Mouse (Mus musculus) granulocyte monocyte progenitor cell, adult 5-6 weeks (primary cell): ENCODE measurements around the gene Dnajc14. TPM values are rescaled to one million over a fixed set of nuclear protein-coding genes. Genes with fewer than 3 reads are reported as not detected.

Experiments used
- ATAC-seq: replicated peaks from 2 replicates; pipeline ENCODE4 v1.8.0; 2016; ENCODE audit warnings: mild to moderate bottlenecking, moderate TSS enrichment, inconsistent platforms; ENCODE audit not compliant: poor library complexity, severe bottlenecking
- total RNA-seq, 2 experiments: library from RNA; stranded (forward) in 1 of 2; stranded (reverse) in 1 of 2; fragments of 200-712, 200-1000 nt in 1 of 2; fragments of >200 nt in 1 of 2; fragmentation: Nextera tagmentation in 1 of 2; gene quantifications; 2 replicates each; pipeline ENCODE4 v1.2.3; 2014 to 2017

The Dnajc14 gene
- 16.5 and 17.5 TPM in 2 replicates for total RNA-seq (2014; fragmentation: Nextera tagmentation)
- 23.8 and 30.7 TPM in 2 replicates for total RNA-seq (2017)

DNA sequence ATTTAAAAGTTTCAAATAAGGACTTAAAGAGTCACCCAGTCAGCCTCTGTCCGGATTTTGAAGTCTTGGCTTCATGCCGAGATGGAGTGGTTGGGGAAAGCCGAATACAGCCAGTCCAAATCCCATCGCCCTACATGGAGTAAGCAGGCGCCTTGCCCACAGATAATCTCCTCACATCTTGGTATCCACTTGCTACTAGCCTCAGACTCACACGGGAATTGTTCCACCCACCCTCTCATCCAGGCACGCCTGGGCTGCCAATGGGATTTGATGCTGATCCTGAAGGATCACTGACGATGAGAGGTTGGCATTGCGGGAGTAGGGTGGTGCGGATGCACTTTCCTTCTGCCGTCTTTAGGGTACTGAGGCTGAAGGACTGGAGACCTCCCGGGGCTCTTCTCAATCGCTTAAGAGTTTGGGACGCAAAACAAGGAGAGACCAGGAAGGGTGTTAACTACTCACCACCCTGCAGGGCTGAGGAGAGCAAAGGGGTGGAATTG, at the start of gene Dnajc14:
Gene Dnajc14, plus strand, starts transcription at position 292 of the 500 bp plus-strand sequence.
- ATAC-seq, result 0 out of 2 replicates have a peak, but pooled peaks have one; percentile 0

DNA sequence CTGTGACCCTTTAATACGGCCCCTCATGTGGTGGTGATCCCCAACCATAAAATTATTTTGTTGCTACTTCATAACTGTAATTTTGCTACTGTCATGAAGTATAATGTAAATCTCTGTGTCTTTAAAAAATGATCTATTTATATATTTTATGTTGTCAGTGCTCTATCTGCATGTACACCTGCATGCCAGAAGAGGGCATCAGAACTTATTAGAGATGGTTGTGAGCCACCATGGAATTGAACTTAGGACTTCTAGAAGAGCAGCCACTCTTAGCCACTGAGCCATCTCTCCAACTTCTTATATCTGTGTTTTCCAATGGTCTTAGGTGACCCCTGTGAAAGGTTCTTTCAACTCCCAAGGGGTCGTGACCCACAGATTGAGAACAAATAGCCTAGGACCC, 31.0 kb upstream of the Dnajc14 start:
- peak; percentile 57; the same call in 1 of the 2 replicates for ATAC-seq

DNA sequence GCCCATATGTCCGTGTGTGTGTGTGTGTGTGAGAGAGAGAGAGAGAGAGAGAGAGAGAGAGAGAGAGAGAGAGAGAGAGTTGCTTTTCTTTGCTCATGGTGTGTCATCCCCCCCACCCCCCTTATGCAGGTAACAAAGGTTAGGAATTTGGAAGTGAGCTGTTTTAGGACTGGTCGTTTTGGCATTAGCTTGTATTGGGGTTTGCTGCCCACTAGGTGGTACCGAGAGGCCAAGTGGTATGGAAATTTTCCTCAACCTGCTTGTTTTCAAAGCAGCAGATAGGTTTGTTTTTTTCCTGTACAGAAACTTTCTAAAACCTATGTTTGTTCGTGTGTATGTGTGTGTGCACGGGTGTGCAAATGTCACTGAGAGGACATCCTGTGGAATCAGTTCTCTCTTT, 30.2 kb upstream of the Dnajc14 start:
- peak; percentile 67 for ATAC-seq

DNA sequence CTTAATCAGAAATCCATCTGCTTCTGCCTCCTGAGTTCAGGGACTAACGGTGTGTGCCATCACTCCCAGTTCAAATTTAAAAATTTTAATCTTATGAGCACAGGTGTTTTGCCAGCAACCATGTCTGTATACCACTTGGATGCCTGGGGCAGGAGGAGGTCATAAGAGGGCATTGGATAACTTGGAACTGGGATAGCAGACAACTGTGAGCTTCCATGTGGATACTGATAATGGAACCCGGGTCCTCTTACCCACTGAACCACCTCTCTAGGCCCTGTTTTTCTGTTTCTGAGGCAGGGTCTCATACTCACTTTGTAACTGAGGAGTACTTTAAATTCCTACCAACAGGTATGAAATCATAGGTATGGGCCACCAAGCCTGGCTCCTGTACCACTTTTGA, 25.4 kb upstream of the Dnajc14 start:
- ATAC-seq, result no peak

DNA sequence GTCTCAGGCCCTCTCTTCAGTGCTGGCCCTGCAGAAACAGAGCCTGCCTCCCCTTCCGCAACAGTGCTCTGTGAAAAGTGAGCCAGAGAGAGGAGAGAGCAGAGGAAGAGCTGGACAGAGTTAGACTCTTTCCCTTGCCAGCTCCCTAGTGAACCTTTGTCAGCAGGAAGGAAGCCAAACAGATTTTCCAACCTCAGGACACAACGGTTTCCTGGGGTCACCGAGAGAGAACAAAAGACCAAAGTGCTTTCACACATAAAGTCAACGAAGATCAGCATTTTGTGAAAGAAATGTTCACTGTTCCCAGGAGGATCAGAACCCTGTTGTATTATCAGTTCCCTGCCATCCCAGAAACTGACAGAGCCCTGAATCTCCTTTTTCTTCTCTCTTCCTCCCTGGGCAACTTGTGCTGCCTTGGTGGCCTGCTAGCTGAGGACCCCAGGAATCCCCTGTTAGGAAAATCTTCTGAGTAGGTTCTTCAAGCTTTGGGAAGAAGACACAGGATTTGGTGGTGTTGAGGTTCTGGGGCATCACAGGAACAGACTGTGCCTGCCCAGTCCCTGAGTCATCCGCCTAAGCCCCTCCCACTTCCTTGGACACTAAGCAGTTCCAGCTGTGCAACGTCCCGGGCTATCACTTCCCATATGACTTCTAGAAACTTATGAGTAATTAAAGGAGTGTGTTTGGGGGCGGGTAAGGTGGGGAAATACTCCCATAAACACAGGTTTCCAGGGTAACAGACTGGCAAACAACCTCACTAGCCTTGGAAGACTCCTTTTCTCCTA, 24.7 kb upstream of the Dnajc14 start:
- ATAC-seq, result peak; percentile 87

DNA sequence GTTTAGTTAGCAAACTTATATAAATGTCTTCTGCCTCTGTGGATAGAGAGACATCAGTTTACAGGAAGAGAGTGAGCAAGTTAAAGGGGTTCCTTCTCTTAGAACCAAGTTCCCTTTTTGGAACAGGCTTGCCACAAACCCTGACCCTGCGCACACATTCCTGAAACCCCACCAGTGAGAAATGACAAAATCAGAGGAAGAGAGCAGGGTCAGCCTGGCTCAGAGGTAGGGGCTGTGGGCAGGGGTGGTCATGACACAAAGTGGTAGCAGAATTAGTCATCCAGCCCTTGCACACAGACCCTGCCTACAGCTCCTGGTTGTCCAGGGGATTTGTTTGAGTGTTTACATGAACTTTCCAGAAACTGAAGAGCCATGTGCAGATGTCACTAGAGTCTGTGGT, 23.7 kb upstream of the Dnajc14 start:
- ATAC-seq, result peak; percentile 82

DNA sequence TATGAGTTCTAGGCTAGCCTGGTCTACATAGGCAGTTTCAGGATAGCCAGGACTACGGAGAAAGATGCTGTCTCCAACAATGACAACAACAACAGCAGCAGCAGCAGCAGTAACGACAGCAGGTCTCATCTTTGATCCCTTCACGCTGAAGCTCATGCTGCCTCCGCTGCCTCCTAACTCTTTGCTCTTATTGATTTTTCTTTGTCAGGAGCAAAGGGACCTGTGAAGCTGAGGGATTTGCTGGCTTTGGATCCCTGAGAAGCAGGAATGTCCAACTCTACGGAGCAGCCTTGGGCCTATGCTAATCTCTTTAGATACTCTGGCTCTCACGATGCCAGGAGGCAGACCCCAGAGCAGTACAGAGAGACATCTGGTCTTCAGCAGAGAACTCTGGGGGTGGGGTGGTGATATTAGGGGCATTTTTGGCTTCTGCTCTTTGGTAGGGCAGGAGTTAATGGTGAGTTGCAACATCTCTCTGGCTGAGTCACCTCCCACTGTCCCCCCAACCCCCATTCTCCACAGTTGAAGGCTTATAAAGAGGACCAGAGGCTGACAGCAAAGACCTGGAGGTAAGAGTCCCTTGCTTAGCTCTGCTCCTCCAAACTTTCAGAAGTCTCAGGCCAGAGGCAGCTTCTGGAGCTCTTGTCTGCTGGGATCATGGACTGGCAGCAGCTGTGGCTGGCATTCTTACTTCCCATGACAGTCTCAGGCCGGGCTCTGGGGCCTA, 13.3 kb upstream of the Dnajc14 start, which contains the start of gene Mmp19:
Gene Mmp19, plus strand, starts transcription at position 513 of the 727 bp plus-strand sequence.
- ATAC-seq, result peak; percentile 92

DNA sequence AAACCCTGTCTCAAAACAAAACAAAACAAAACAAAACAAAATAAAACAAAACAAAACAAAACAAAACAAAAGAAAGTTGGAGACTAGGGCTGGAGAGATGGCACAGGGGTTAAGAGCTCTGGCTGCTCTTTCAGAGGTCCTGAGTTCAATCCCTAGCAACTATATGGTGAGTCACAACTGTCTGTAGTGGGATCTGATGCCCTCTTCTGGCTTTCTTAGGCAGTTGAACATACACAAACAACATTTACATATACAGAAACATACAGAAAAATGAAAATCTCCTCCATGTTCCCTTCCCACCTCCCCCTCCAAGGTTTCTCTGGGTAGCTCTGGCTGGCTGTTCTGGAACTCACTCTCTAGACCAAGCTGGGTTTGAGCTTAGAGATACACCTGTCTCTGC, 11.8 kb upstream of the Dnajc14 start:
- ATAC-seq, result no peak

DNA sequence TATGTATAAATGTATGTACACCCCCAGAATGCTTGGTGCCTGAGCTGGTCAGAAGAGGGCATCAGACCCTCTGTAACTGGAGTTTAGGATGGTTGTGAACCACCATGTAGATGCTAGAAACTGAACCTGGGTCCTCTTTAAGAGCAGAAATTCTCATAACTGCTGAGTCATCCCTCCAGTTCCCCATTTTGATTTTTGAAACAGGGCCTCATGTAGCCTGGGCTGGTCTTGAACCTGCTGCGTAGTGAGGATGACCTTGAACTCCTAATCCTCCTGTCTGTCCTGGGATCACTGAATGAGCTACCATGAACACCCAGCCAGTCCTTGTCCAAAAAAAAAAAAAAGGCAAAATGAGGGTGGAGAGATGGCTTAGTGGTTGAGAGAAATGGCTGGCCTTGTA, 10.6 kb upstream of the Dnajc14 start:
- ATAC-seq, result 0 out of 2 replicates have a peak, but pooled peaks have one; percentile 15

DNA sequence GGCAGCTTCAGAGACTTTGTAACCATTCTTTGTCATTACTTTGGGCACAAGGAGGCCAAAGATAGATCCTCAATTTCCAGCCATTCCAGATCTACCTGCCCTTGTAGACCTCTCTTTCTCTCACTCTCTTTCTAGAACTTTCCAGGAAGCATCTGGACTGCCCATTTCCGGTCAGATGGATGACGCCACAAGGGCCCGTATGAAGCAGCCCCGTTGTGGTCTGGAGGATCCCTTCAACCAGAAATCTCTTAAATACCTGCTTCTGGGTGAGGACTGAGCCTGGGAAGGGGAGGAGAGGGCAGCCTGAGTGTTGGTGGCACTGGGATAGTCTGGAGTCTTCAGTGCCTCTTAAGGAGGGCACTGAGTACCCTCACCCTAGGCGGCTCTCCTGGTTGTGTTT, 9.5 kb upstream of the Dnajc14 start:
- peak; percentile 46 for ATAC-seq

DNA sequence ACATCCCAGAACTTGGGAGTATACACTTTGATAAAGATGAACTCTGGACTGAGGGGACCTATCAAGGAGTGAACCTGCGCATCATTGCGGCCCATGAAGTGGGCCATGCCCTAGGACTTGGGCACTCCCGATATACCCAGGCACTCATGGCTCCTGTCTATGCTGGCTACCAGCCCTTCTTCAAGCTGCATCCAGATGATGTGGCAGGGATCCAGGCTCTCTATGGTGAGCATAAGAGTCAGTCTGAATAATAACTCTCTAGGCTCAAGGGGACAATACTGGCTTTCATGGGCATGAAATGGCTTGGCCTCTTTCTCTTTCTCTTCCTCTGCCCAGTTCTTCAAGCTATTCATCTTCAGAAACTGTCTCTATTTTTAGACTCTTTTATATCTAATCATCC, 8.3 kb upstream of the Dnajc14 start:
- no peak for ATAC-seq

DNA sequence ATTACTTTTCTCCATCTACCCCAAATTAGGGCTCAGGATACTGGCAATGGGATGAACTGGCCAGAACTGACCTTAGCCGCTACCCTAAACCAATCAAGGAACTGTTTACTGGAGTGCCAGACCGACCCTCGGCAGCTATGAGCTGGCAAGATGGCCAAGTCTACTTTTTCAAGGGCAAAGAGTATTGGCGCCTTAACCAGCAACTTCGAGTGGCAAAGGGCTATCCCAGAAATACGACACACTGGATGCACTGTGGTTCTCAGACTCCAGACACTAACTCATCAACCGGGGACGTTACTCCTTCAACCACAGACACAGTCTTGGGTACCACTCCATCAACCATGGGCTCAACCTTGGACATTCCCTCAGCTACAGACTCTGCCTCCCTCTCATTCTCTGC, 5.2 kb upstream of the Dnajc14 start:
- no peak for ATAC-seq

DNA sequence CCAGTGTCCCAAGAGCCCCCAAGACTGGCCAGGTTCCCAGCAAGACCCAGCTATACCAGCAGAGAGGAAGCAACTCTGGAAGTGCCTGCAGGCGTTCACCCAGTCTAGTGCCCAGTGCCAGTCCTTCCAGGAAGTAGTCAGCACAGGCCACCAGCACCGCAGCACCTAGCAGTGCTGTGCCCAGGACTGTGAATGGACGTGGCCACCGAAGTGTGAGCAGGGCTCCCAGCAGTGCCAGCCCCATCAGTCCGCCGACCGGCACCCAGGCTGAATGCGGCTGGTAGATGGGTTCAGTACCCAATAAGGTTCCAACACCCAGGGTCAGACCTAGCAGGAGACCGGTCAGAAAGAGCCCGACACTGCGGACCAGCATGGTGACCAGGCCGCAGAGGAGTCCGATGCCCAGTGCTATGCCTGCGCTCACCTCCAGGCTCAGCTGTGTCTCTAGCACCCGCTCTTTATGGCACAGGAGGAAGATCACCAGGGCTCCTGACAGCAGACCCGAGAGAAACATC, 1.8 kb upstream of the Dnajc14 start:
- ATAC-seq, result no peak

DNA sequence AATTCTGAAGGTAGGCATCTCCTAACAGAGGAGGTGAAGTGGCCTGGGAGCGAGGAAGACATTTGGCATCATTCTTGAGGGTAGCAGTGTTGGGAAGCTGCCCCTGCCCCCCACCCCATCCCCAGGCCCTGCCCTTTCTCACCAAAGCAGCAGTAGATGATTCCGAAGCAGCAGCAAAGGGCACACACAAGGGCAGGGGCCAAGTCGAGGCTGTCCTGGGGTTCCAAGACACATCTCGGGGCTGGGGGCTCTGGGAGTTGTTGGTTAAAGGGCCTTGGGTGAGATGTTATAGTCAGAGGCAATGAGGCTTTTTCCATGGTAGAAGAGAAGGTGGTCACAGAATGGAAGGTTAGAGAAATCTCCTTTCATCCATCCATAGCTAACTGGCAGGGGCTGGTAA, 906 bp upstream of the Dnajc14 start:
- no peak for ATAC-seq

DNA sequence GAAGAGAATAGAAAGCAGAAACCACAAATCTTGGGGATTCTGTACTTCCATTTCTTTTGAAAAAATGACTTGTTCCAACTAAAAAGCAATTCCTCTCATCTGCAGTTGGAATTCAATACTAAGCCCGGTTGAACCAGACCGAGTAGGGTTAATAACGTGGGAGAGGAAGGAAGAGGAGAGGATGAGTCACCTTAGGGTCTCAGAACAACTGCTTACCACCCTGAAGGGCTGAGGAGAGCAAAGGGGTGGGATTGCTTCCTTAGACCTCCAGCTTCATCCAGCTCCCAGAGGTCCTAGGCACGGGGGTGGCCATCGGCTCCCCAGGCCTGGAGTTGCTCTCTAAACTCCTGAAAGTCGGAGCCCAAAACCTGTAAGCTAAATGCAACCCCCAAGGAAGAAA, 501 bp upstream of the Dnajc14 start:
- no peak for ATAC-seq

DNA sequence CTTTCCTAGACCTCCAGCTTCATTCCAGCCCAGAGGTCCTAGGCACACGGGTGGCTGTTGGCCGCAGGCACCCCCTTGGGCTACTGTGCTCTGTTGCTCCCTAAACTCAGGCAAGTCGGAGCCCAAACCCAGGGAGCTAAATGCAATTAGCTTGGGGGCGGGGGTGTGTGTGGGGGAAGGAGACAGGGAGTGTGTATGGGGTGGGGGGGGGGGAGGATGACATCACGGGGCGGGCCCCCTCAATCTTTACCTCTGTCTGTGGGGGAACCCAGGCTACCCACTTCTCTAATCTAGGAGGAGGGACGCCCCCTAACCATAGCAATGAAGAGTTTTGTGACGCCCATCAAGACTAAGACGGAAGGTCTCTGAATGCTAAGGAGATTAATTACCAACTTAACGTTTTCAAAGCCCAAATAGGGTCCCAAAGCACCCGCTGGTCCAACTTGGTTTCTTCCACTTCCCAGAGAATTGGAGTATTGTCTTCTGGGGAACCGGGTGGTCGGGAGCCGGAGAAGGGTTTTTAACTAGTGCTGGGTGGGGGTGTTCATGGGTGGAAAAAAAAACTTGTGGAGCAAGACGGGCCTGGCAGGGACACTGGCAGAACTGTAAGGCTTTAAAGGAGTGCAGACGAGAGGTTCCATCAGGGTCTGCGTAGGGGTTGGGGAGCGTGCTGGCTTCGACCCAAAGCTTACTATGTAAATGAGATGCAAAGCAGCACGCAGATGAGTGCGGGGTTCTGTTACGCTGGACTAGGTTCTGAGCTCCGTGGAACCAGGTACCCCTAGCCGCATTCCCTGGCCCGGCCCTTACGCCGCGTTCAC, 619 bp downstream of the Dnajc14 start, which contains the start of gene Tmem198b:
Gene Tmem198b, minus strand, starts transcription at position 100 of the 821 bp plus-strand sequence.
- ATAC-seq, result peak; percentile 41

DNA sequence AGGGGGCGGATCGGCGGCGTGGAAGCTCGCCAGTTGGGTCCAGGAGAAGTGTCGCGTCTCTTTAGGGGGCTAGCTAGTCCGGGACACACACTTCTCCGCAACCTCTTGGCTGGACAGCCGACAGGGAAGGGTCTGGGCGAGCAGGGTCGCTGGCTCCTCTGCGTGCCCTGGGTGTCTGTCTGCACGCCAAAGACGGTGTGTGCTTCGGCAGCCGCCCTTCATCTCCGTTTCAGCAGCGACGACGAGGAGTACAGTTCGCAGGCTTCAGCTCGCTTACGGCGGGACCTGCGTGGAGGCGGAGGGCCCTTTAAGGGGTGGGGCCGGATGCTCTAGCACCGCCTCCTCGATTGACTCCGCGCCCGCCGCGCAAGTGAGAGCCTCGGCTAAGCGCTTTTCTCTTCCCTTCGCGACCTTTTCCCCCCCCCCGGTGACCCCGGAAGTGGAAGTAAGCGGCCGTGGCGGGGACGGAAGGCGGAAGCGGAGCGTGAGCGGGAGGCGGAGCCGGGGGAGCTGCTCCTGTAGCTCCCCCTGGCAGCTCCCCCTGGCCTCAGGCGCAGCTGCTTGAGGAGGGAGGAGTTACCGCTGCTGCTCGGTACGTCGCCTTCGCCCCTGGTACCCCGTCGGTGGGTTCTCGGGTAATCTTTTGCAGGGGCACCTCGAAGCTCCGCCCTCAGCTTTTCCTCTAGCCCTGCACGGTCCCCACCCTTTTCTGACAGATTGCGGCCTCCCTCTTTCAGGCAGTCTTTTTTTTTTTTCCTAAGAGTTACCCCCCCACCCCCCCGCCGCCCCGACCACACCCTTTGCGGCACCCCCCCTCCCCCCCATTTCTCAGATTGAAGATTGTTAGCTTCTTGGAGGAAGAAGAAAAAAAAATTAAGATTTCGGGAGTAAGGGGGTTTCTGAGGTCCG, 1.5 kb downstream of the Dnajc14 start:
- peak; percentile 81 for ATAC-seq

DNA sequence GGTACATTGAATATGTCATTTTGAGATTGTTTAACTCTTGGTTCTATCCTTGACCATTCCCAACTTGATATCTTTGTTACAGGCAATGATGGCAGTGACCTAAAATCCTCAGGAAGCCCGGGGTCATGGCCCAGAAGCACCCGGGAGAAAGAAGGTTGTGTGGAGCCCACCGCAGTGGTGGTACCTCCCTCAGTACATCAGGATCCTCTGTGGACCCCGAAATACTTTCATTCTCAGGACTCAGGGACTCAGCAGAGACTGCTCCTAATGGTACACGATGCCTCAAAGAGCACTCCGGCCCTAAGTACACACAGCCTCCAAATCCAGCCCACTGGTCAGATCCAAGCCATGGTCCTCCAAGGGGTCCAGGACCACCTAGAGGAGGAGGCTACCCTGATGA, 2.2 kb downstream of the Dnajc14 start:
- ATAC-seq, result no peak

DNA sequence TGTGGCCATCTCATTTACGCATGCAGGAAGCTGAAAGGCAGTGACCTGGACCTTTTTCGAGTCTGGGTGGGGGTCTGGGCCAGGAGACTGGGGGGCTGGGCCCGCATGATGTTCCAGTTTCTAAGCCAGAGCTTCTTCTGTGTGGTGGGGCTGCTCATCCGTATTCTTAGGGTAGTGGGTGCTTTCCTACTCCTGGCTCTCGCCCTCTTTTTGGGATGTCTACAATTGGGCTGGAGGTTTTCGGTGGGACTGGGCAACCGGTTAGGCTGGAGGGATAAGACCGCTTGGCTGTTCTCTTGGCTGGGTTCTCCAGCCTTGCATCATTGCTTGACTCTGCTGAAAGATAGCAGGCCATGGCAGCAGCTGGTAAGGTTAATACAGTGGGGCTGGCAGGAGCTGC, 3.2 kb downstream of the Dnajc14 start:
- no peak for ATAC-seq
